Mouse (Mus musculus) spleen, postnatal 10 days (tissue): ENCODE data around the gene Zfp626.
A peak's percentile ranks its signal among the peaks of the same experiment; 100 is the strongest.
"Not testable (repeated sequence)": the region's sequence is repeated elsewhere in the genome, so short reads cannot be mapped to it uniquely, and the experiment has no call there.

Experiments
- DNase-seq, 2 experiments: peaks; one replicate each; pipeline ENCODE4 v3.0.0; 2021 to 2022; ENCODE audit warnings: low spot score in 2 of 2

Gene Zfp626

DNA sequence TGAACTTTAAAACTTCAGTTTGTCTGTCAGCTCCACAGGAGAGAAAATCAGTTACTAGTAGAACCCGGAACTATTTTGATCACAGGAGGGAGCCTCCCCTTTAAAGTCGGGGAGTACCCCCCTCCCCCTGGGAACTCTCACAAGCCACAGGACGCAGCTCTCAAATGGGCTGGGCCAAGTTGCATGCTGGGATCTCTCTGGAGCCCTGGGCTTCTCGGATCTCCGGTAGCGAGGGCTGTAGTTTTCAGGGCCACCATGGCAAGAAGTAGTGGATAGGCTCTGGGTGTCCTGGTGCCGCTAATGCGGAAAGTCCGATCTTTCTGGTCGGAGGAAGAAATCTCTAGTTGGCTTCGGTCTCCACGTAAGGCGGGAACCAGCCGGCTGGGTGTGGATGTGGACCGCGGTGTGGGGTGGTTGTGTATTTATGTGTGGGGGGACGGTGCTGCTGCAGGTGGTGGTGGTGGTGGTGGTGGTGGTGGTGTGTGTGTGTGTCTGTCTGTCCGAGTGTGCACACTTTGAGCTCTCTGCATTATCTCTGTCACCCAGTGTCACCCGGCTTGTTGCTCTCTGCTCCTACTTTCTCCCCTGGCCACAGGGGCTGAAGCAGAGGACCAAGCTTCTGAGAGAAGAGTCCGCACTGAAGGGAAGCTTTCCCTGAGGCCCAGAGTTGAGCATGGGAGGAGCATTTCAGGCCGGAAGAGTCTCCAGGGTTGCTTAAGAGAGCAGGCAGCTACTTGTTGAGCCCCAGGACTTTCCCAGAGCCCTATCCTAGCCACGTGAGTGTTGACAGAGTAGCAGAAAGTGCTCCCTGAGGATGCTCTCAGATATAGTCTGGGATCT lies 53.6 kb downstream of the Zfp626 start:
- DNase-seq: peak; percentile 60 to 77

DNA sequence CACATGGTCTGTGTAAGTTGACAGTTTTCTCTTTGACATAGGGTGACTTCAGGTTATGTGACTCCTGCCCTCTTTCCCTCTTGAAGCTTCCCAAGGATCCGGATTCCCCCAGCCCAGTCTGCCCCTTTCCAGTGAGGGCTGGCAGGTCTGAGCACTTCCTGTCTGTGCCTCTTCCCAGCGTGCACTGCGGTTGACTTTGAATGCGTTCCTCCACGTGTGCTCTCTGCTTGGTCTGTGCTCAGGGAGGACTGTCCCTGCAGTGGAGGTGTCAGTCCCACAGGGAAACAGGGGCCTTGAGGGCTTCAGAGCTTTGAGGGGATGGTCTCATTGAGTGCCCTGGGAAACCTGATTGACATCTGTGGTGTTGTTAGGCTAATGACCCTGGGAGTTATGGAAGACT lies 55.6 kb downstream of the Zfp626 start:
- not testable (repeated sequence) for DNase-seq
